Mouse (Mus musculus): ENCODE data around the gene Catsperz. TPM values are rescaled to one million over a fixed set of nuclear protein-coding genes. Genes with fewer than 3 reads are reported as not detected.
A peak's percentile ranks its signal among the peaks of the same experiment; 100 is the strongest.

The Catsperz gene
- total RNA-seq, 4 experiments from 2014 or later: not detected

GRCm38 (mm10) chr19:6943709-6944108 is 18.5 kb upstream of the Catsperz start:
- no peak for DNase-seq

DNA sequence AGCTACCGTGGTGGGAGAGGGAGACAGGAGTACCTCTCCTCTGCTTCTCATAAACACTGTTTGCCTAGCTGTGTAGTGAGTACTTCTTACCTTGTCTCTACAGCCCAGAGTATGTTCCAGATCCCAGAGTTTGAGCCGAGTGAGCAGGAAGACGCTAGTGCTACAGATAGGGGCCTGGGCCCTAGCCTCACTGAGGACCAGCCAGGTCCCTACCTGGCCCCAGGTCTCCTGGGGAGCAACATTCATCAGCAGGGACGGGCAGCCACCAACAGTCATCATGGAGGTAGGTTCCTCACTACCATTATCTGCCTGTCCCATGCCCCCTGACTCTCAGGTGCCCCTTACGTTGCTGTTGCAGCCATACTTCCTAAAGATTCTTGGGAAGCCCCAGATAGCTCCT is 17.6 kb upstream of the Catsperz start:
- DNase-seq: no peak

DNA sequence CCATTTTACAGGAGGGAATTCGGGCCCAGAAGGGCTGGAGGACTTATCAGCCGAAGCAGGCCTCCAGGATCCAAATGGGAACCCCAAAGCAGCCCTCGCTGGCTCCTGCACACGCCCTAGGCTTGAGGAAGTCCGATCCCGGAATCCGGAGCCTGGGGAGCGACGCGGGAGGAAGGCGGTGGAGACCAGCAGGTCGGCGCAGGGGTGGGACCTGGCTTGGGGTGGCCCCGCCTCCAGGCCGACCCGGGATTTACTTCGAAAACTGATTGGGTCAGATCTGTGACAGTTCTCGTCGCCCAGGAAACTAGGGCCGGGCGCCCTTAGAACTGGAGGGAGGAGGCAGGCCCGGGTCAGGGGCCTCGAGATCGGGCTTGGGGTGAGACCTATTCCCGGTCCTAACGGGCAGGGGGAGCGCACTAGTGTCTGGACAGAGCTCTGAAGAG is 17.1 kb upstream of the Catsperz start, which contains the start of gene Gpr137:
TSS of gene Gpr137 (minus strand) at position 232 of the 443 bp plus-strand sequence.
- peak; percentile 96 for DNase-seq

DNA sequence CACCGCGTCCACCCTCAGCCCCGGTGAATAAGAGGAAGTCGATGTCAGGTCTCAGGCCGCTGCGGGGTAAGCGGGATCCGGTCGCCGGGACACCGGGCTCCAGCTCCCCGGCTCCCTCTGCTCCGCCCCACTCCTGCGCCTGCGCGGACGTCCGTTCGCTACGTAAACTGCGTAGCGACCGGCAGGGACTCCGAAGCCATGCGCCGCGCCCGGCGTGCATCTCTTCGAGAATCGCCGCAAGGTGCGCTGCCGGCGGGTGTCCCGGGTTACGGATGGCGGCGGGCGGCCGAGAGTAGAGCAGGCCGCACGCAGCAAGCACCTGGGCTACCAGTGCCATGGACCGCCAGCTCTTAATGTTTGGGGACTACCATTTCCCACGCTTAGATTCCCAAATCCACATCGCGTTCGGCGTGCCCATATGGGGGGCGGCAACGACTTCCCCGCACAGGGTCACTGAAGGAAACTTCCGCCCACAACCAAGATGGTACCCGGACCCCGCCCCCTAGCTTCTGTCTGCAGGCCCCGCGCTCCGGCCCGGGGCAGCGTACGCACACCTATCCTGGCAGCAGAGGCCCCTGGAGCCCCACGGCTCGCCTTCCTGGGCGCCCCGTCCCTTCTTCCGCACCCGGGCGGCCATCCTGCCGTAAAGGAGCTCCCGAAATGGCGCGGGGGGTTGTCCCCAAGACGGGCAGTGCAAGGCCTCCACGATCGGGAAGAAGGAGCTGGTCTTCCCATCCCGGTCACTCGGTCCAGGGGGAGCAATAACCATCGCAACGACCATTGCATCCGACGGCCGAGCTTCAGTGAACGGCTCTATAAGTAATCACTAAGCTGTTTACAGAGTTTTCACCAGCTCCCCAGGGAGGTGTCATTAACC is 16.4 kb upstream of the Catsperz start, which contains the start of gene Bad:
TSS of gene Bad (plus strand) at position 490 of the 877 bp plus-strand sequence.
- peak; percentile 88 for DNase-seq

- no peak for DNase-seq
Measured at GRCm38 (mm10) chr19:6940396-6941351, 15.5 kb upstream of the Catsperz start.

GRCm38 (mm10) chr19:6939106-6940002 is 14.2 kb upstream of the Catsperz start:
- no peak for DNase-seq

- DNase-seq: no peak
Measured at GRCm38 (mm10) chr19:6937541-6938465, 12.6 kb upstream of the Catsperz start.

DNA sequence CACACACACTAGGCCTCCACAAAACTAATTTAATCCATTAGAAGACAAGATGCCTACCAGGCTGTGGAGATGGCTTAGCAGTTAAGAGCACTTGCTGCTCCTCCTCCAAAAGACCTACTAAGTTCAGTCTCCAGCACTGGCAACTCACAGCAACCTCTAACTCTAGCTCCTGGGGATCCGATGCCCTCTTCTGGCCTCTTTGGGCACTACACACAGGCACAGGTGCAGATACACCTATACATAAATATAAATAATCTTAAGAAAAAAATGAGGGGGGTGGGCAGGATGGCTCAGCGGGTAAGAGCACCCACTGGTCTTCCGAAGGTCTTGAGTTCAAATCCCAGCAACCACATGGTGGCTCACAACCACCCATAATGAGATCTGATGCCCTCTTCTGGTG is 11.1 kb upstream of the Catsperz start:
- no peak for DNase-seq

DNA sequence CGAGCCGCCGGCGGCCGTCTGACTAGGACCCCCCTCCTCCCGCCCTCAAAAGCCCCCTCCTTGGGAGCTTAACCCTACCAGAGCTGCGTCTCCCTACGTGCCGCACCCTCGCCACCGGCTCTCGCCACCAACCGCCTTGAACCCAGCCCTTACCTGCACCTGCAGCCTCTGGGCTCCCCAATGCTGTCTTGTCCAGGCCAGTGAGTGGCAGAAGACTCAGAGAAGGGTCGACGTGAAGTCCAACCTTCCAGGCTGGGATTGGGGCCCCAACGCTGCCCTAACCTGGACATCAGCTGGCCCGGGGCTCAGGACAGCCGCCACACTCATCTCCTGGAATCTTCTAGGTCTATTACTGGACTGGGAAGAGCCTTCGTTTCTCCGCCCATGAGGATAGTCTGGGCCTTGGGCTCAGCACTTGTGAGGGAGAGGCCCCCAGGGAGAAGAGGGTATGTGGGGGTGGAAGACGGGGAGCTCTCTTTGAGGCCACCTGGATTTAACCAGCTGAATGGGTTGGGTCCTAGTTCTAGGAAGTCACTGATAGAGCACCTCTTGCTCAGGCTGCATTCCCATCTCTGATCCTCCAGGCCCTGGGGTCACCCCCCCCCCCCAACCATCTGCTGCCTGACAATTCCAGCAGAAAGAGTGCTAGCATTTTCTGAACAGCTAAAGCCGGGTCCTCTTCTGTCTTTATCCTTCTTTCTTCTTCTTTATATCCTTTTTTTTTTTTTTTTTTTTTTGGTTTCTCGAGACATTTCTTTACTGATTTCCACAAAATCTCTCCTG is 9.2 kb upstream of the Catsperz start, which contains the start of gene Kcnk4:
TSS of gene Kcnk4 (minus strand) at position 321 of the 783 bp plus-strand sequence.
- DNase-seq: no peak

GRCm38 (mm10) chr19:6933436-6934194 is 8.4 kb upstream of the Catsperz start:
- DNase-seq: no peak

DNA sequence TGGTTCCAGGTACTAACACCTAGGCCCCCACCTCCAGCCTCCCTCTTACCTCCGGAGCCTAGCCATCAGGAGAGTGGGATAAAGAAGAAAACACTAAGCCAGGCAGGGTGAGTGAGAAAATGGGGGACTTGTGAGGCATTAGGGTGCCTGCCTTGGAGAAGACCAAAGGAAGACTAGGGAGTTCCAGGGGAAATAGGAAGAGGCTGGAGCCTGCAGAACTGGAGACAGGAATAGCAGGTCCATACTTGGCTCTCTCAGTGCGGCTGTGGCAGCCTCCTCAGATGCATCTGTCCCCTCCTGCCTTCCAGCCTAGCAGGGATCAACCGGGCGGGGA is 7.9 kb upstream of the Catsperz start:
- DNase-seq: no peak

DNA sequence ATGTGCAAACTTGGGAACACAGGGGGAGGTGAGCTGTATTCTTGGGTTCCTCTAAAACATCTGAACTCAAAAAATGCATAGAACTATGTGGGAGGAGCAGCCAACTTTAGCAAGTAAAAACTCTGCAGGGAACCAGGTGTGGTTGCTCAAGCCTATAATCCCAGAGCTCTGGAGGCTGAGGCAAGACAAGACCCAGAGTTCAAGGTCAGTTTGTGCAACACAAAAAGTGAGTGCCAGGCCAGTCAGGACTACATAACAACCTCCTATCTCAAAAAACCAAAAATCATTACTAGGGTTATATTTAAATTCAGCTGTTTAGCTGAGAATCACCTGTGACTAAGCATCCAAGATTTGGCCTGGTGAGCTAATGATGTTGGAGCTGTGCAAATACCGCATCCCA is 6.8 kb upstream of the Catsperz start:
- no peak for DNase-seq

DNA sequence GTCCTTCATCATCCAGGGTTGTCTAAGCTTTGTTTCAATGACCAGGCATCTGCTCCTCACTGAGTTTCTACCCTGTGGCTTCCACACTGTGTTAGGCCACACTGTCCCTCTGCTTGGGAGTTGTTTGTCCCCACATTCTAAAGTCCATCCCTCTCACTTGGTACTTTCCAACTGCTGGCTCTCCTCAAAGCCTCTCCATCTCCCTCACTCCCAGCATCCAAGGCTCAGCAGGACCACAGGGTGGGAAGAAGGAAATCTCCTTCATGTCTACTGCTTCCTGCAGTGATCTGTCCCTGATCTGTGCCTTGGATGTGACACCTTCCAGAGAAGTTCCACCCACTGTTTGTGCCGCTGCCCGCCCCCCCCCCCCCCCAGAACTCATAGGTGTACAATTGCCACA is 5.8 kb upstream of the Catsperz start:
- no peak for DNase-seq

DNA sequence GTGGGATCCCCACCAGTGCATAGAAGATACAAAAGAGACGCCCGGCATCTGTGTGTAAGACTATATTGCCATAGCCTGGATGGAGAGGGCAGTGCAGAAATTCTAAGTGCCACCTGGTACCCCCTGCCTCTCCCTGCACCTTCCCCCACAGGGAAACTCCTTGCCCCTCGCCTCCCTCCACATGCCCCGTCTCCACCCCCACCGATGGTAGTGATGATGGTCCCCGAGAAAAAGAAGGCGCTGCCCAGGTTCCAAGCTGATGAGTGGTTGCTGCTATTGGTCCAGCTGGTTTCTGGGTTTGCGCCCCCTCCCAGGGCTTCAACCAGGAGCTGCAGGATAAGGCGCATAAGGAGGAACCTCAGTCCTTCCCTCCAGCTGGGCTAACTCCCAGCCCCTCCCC is 2.9 kb upstream of the Catsperz start:
- DNase-seq: no peak

DNA sequence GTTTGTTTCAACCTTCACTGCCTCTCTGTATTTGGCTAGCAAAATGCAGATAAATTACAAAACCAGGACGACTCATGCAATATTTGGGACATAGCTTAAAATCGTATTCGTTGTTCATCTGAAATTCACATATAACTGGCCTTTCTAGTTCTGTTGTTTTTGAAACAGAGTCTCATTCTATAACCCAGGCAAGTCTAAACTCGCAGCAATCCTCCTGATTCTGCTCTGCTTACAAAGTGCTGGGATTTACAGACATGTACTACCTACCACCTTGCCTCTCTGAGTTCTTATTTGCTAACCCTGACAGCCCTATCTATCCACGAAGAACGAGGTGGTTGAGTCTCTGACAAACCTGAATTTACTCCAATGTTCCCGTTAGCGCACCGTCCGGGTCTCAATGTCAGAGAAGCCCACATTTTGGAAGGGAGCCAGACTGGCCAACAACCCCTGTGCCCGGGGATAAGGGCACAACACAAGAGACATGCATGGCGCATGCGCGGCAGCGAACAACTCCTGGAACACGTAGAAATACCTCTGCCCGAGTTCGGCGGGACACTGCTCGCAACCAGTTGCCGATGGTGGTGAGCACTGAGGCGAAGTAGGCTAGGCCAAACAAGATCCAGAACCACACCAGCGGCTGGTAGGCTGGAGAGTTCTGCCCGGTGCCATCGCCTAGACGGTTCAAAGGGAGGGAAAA is 1.5 kb upstream of the Catsperz start:
- peak; percentile 34 for DNase-seq

GRCm38 (mm10) chr19:6925611-6926329 is 590 bp upstream of the Catsperz start:
- no peak for DNase-seq

GRCm38 (mm10) chr19:6924461-6925306 is 496 bp downstream of the Catsperz start:
- peak; percentile 70 for DNase-seq
